Mouse (Mus musculus): ENCODE data around the gene Asxl2.

The Asxl2 gene

GRCm38 (mm10) chr12:3546781-3547180 is 120.1 kb downstream of the Asxl2 start:
- DNase-seq (ENCODE audit: inconsistent ontology term): no peak

GRCm38 (mm10) chr12:3547506-3547905 is 120.8 kb downstream of the Asxl2 start:
- no peak for DNase-seq (ENCODE audit: inconsistent ontology term)

- DNase-seq (ENCODE audit: inconsistent ontology term): peak; percentile 30
Measured at GRCm38 (mm10) chr12:3547911-3548310, 121.3 kb downstream of the Asxl2 start.

GRCm38 (mm10) chr12:3548582-3549211 is 122.0 kb downstream of the Asxl2 start:
- no peak for DNase-seq (ENCODE audit: inconsistent ontology term)

- DNase-seq (ENCODE audit: inconsistent ontology term): no peak
Measured at GRCm38 (mm10) chr12:3550280-3550679, 123.6 kb downstream of the Asxl2 start.
